Mouse (Mus musculus) induced T-regulatory cell, adult 2 months (primary cell): ENCODE data around the gene Lmtk2.

ENCODE experiments used
- DNase-seq: peaks from one replicate; pipeline ENCODE4 v3.0.0-alpha.2; 2012; ENCODE audit warnings: low read depth

Lmtk2 gene

GRCm38 (mm10) chr5:144109201-144109600 is 9.0 kb downstream of the Lmtk2 start:
- no peak for DNase-seq

DNA sequence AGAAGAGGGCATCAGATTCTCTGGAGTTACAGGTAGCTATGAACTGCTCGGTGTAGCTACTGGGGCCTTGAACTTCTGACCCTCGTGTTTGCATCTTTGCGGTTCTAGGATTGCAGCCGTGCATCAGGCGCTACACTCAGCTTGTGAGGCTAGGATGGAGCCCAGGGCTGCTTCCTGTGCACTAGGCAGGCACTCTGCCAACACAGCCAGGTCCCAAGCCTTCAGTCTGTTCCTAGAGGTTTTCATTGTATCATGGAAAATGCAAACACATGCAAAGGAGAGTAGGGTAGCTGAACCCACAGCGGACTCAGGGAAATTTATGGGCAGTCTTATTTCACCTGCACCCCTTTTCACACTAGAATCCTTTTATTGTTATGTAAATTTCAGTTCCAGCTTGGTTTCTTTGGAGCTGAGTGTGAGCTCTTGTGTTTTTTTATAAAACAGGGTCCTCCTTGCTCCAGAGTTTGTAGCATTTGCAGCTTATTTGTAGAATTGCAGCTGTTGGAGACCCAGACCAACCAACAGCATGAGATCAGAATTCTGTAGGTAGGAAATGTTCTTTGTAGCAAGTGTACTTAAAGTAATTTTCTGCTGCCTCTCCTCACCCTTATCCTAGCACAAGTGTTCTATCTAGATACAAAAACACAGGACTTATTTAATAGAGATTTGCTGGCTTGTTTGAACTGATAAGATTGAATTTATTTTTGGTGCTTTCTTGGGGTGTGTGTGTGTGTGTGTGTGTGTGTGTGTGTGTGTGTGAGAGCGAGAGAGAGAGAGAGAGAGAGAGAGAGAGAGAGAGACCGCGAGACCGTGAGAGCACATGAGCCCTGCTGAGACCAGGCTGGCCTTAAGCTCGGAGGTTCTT is 12.6 kb downstream of the Lmtk2 start:
- no peak for DNase-seq

DNA sequence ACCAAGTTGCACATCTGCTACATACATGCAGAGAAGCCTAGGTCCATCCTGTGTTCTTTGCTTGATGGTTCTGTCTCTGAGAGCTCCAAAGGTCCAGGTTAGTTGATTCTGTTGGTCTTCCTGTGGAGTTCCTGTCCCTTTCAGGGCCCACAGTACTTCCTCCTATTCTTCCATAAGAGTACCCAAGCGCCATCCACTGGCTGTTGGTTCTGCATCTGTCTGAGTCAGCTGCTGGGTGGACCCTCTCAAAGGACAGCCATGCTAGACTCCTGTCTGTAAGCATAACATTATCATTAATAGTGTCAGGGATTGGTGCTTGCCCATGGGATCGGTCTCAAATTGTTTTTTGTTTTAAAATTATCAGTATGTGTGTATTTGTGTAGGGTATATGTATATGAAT is 13.8 kb downstream of the Lmtk2 start:
- no peak for DNase-seq

- DNase-seq: no peak
These were observed 14.9 kb downstream of the Lmtk2 start for GRCm38 (mm10) chr5:144114970-144115627.

GRCm38 (mm10) chr5:144115628-144115977 is 15.4 kb downstream of the Lmtk2 start:
- no peak for DNase-seq

DNA sequence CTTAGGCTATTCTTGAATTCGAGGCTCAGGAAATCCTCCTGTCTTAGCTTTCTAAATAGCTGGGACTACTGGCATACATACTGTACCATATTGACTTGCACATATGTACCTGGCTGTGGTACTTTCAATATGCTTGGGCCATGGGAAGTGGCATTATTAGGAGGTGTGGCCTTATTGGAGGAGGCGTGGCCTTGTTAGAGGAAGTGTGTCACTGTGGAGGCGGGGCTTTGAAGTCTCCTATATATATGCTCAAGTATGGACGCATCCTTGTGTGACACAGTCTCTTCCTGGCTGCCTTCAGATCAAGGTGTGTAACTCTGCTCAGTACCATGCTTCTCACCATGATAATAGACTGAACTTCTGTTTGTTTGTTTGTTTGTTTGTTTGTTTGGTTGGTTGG is 18.0 kb downstream of the Lmtk2 start:
- DNase-seq: peak; percentile 33

- DNase-seq: no peak
These were observed 19.1 kb downstream of the Lmtk2 start for GRCm38 (mm10) chr5:144119286-144119685.

- DNase-seq: no peak
These were observed 21.3 kb downstream of the Lmtk2 start for GRCm38 (mm10) chr5:144121489-144121888.

- DNase-seq: peak; percentile 67
These were observed 25.9 kb downstream of the Lmtk2 start for GRCm38 (mm10) chr5:144125979-144126755.

DNA sequence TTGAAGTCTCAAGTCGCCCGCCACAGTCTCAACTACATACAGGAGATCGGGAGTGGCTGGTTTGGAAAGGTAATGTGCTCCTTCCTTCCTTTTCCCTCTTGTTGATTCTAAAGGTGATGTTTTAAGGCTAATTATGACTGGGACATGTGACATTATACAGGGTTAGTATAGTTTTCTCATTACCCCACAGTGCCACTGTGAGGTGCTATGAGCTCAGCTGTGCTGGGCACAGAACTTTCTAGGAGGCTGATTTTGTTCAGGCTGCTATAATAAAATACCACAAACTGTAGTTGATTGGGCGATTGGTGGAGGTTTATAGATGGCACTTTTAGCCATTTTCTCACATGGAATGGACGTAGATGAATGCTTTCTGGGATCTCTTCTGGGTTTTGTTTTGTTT is 43.3 kb downstream of the Lmtk2 start:
- no peak for DNase-seq

GRCm38 (mm10) chr5:144146898-144147297 is 46.7 kb downstream of the Lmtk2 start:
- DNase-seq: no peak

- no peak for DNase-seq
These were observed 49.3 kb downstream of the Lmtk2 start for GRCm38 (mm10) chr5:144149530-144149929.

DNA sequence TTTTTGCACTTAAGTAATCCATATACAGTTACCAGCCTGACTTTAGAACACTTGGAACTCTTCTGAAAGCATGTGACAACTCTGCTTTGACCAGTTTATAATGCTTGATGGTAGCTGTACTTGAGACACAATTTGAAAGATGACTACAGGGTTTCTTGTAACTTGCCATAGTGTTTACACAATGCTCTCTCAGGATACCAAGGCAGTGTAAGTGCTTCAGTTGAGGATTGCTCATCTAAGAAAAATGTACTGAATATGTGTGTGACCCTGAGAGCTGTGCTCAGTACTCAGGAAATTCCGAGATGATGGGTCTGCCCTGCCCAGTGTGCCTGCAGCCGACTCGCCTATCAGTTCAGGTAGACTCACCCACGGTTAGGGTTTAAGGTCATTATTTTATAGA is 51.0 kb downstream of the Lmtk2 start:
- no peak for DNase-seq

GRCm38 (mm10) chr5:144154528-144154927 is 54.3 kb downstream of the Lmtk2 start:
- peak; percentile 87 for DNase-seq

- no peak for DNase-seq
These were observed 58.4 kb downstream of the Lmtk2 start for GRCm38 (mm10) chr5:144158604-144159003.

DNA sequence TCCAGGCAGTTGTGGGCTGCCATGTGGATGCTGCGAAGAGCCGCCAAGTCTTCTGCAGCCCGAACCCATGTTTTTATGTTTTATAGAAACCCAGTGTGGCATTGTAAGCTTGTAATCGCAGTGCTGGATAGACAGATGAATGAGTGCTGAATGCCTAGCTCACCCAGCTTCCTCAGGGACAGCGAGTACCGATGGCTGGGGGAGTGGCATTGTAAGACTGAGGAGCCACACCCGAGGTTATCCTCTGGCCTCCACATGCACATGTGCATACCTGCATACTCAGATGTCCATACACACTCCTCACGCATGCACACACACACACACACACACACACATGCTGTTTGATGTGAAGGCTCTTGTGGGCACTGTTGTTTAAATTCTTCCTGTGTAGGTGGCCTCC is 58.9 kb downstream of the Lmtk2 start:
- no peak for DNase-seq

DNA sequence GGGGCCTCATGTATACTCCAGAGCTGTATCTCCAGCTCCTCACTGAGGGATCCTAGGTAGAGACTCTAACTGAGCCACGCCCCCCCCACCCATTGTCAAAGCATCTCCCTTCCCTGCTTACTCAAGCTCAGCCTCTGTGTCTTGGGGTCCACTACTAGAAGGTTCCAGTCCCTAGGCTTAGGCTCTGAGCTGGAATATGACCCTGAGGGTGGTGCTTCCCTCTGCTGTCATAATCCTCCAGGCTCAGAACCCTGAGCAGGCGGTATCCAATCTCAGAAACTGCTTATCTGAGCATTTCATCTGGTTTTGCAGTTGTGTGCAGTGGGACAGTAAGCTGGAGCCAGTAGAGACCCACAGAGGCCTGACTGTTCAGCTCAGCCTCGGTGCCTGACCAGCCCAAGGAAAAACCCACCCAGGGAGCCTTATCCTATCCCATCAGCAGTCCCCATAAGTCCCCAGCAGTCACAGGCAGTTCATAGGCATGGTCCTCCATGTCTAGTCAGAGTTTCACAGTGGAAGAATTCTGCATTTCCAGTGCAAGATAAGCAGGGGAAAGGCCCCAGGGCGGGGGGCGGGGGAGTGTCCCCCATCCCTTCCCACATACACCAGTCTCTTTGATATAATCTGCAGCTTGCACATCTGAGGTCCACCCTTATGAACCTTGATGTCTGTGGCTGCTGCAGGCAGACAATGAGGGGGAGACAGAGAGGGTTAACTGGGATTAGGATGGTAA is 62.0 kb downstream of the Lmtk2 start:
- DNase-seq: peak; percentile 13

DNA sequence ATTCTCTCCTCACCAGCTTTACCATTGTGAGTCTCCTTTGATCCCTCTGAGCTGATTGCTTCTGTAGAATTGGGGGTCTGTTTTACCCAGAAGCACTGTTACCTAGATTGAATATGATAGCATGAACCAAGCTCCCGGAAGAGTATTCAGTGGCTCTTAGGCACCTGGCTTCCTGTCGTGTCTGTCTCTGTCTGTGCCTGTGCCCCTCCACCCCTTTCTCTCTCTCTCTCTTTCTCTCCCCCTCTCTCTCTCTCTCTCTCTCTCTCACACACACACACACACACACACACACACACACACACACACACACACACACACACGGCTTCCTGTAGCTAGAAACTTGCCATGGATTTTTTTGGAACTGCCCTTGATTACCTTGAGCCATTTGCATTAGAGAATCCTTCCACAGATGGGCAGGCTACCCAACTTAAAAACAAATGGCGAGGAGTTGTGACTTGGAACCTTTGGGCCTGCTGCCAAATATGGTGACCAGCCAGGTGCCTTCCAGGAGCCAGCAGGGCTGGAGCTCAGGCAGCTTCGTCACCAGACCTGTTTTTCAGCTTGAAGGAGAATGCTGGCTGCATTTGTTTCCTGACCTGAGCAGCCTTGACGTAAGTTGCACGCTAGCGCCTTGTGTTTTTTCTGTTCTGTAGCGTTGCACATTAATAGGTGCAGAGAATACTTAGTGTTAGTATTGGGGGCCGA is 62.7 kb downstream of the Lmtk2 start:
- no peak for DNase-seq

DNA sequence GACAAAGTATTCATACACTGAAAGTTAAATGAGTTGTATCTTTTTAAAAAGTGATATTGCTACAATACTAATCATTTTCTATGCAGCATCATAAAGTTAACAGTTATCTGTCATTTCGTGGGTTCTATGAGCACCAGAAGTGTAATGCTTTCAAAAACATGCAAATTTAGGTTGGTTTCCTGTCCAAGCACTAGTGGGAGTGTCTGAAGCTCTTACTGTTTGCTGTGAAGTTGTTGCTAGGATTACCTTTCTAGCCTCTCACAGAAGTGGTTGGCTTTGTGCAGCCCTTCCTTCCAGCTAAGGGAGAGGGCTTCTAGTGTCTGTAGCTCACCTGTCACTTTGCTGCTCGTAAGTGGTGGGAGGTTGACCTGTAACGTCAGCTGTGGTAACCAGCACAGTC is 65.5 kb downstream of the Lmtk2 start:
- peak; percentile 34 for DNase-seq

- no peak for DNase-seq
These were observed 69.2 kb downstream of the Lmtk2 start for GRCm38 (mm10) chr5:144169275-144169975.

- DNase-seq: no peak
These were observed 73.4 kb downstream of the Lmtk2 start for GRCm38 (mm10) chr5:144173648-144174047.
